Mouse (Mus musculus): ENCODE measurements around the gene 1700012B07Rik. TPM values are rescaled to one million over a fixed set of nuclear protein-coding genes. Genes with fewer than 3 reads are reported as not detected.

1700012B07Rik gene
- polyA plus RNA-seq, 1 experiment from 2014 or later = not detected

- H3K36me3 ChIP-seq (replicated peaks; ENCODE audit: control insufficient read depth, insufficient read depth) = no peaks in the 10 kb centered on the region
- H3K9ac ChIP-seq = no peak overlapping the region
- DNase-seq (ENCODE audit: low spot score) (no peak), ATAC-seq (ENCODE audit: low FRiP score) (no peak)
- no peak overlapping the region for H3K4me3 ChIP-seq (replicated peaks; ENCODE audit: low read length)
- H3K9me3 ChIP-seq (ENCODE audit: control insufficient read depth, low read length) = no peaks in the 10 kb centered on the region
- H3K27me3 ChIP-seq (ENCODE audit: control insufficient read depth, insufficient read depth, low read length) = no peaks in the 10 kb centered on the region
- WGBS = 91% methylated on average over 8 of the region's 8 CpGs
- H3K27ac ChIP-seq = no peak overlapping the region
- no peak overlapping the region for H3K4me2 ChIP-seq (replicated peaks)
- no peaks in the 10 kb centered on the region for H3K4me1 ChIP-seq (replicated peaks; ENCODE audit: control insufficient read depth, insufficient read depth, low read length)
These were observed 37.6 kb downstream of the 1700012B07Rik start for GRCm38 (mm10) chr11:109790221-109790620.

GRCm38 (mm10) chr11:109785392-109785791 is 42.5 kb downstream of the 1700012B07Rik start:
- H3K27ac ChIP-seq = no peak overlapping the region
- no peak for DNase-seq (ENCODE audit: low spot score)
- no peak for ATAC-seq (ENCODE audit: low FRiP score)
- no peaks in the 10 kb centered on the region for H3K9me3 ChIP-seq (ENCODE audit: control insufficient read depth, low read length)
- H3K36me3 ChIP-seq (replicated peaks; ENCODE audit: control insufficient read depth, insufficient read depth) = no peaks in the 10 kb centered on the region
- no peaks in the 10 kb centered on the region for H3K4me1 ChIP-seq (replicated peaks; ENCODE audit: control insufficient read depth, insufficient read depth, low read length)
- H3K9ac ChIP-seq = no peak overlapping the region
- H3K4me3 ChIP-seq (replicated peaks; ENCODE audit: low read length) = no peak overlapping the region
- no peak overlapping the region for H3K4me2 ChIP-seq (replicated peaks)
- no peaks in the 10 kb centered on the region for H3K27me3 ChIP-seq (ENCODE audit: control insufficient read depth, insufficient read depth, low read length)
- 80% methylated on average over 5 of the region's 5 CpGs for WGBS

GRCm38 (mm10) chr11:109771381-109771780 is 56.5 kb downstream of the 1700012B07Rik start:
- no peak overlapping the region for H3K9ac ChIP-seq
- DNase-seq (ENCODE audit: low spot score) (no peak), ATAC-seq (ENCODE audit: low FRiP score) (no peak)
- H3K27me3 ChIP-seq (ENCODE audit: control insufficient read depth, insufficient read depth, low read length) = no peaks in the 10 kb centered on the region
- no peaks in the 10 kb centered on the region for H3K9me3 ChIP-seq (ENCODE audit: control insufficient read depth, low read length)
- H3K27ac ChIP-seq = no peak overlapping the region
- no peak overlapping the region for H3K4me2 ChIP-seq (replicated peaks)
- H3K4me3 ChIP-seq (replicated peaks; ENCODE audit: low read length) = no peak overlapping the region
- 80% methylated on average over 1 of the region's 1 CpGs for WGBS
- no peaks in the 10 kb centered on the region for H3K36me3 ChIP-seq (replicated peaks; ENCODE audit: control insufficient read depth, insufficient read depth)
- H3K4me1 ChIP-seq (replicated peaks; ENCODE audit: control insufficient read depth, insufficient read depth, low read length) = no peaks in the 10 kb centered on the region

GRCm38 (mm10) chr11:109770185-109770584 is 57.7 kb downstream of the 1700012B07Rik start:
- Histone ChIP-seq H3K4me1 (replicated peaks; ENCODE audit: control insufficient read depth, insufficient read depth, low read length) (no peaks in the 10 kb centered on the region), H3K4me2 (replicated peaks) (no peak overlapping the region), H3K27ac (no peak overlapping the region), H3K4me3 (replicated peaks; ENCODE audit: low read length) (no peak overlapping the region), H3K9ac (no peak overlapping the region), H3K36me3 (replicated peaks; ENCODE audit: control insufficient read depth, insufficient read depth) (no peaks in the 10 kb centered on the region), H3K27me3 (ENCODE audit: control insufficient read depth, insufficient read depth, low read length) (no peaks in the 10 kb centered on the region), H3K9me3 (ENCODE audit: control insufficient read depth, low read length) (no peaks in the 10 kb centered on the region)
- ATAC-seq (ENCODE audit: low FRiP score) (no peak), DNase-seq (ENCODE audit: low spot score) (no peak)
- 77% methylated on average over 14 of the region's 14 CpGs for WGBS

GRCm38 (mm10) chr11:109769091-109769490 is 58.8 kb downstream of the 1700012B07Rik start:
- WGBS = 76% methylated on average over 5 of the region's 5 CpGs
- Histone ChIP-seq H3K4me2 (replicated peaks) (no peak overlapping the region), H3K9ac (no peak overlapping the region), H3K9me3 (ENCODE audit: control insufficient read depth, low read length) (no peaks in the 10 kb centered on the region), H3K4me3 (replicated peaks; ENCODE audit: low read length) (no peak overlapping the region), H3K4me1 (replicated peaks; ENCODE audit: control insufficient read depth, insufficient read depth, low read length) (no peaks in the 10 kb centered on the region), H3K36me3 (replicated peaks; ENCODE audit: control insufficient read depth, insufficient read depth) (no peaks in the 10 kb centered on the region), H3K27me3 (ENCODE audit: control insufficient read depth, insufficient read depth, low read length) (no peaks in the 10 kb centered on the region), H3K27ac (no peak overlapping the region)
- DNase-seq (ENCODE audit: low spot score) = no peak
- no peak for ATAC-seq (ENCODE audit: low FRiP score)

GRCm38 (mm10) chr11:109760063-109760462 is 67.8 kb downstream of the 1700012B07Rik start:
- H3K9ac ChIP-seq = no peak overlapping the region
- WGBS = 89% methylated on average over 7 of the region's 7 CpGs
- ATAC-seq (ENCODE audit: low FRiP score) (no peak), DNase-seq (ENCODE audit: low spot score) (no peak)
- no peak overlapping the region for H3K27ac ChIP-seq
- H3K4me3 ChIP-seq (replicated peaks; ENCODE audit: low read length) = no peak overlapping the region
- H3K4me2 ChIP-seq (replicated peaks) = no peak overlapping the region
- no peaks in the 10 kb centered on the region for H3K9me3 ChIP-seq (ENCODE audit: control insufficient read depth, low read length)
- H3K4me1 ChIP-seq (replicated peaks; ENCODE audit: control insufficient read depth, insufficient read depth, low read length) = no peaks in the 10 kb centered on the region
- H3K27me3 ChIP-seq (ENCODE audit: control insufficient read depth, insufficient read depth, low read length) = no peaks in the 10 kb centered on the region
- no peaks in the 10 kb centered on the region for H3K36me3 ChIP-seq (replicated peaks; ENCODE audit: control insufficient read depth, insufficient read depth)

- DNase-seq (ENCODE audit: low spot score) = no peak
- H3K9me3 ChIP-seq (ENCODE audit: control insufficient read depth, low read length) = no peaks in the 10 kb centered on the region
- H3K36me3 ChIP-seq (replicated peaks; ENCODE audit: control insufficient read depth, insufficient read depth) = no peaks in the 10 kb centered on the region
- H3K9ac ChIP-seq = no peak overlapping the region
- H3K4me2 ChIP-seq (replicated peaks) = no peak overlapping the region
- H3K27ac ChIP-seq = no peak overlapping the region
- WGBS = 96% methylated on average over 2 of the region's 2 CpGs
- no peaks in the 10 kb centered on the region for H3K4me1 ChIP-seq (replicated peaks; ENCODE audit: control insufficient read depth, insufficient read depth, low read length)
- no peaks in the 10 kb centered on the region for H3K27me3 ChIP-seq (ENCODE audit: control insufficient read depth, insufficient read depth, low read length)
- no peak overlapping the region for H3K4me3 ChIP-seq (replicated peaks; ENCODE audit: low read length)
- ATAC-seq (ENCODE audit: low FRiP score) = no peak
These were observed 69.1 kb downstream of the 1700012B07Rik start for GRCm38 (mm10) chr11:109758616-109759215.

- 75% methylated on average over 7 of the region's 7 CpGs for WGBS
- no peaks in the 10 kb centered on the region for H3K4me1 ChIP-seq (replicated peaks; ENCODE audit: control insufficient read depth, insufficient read depth, low read length)
- H3K36me3 ChIP-seq (replicated peaks; ENCODE audit: control insufficient read depth, insufficient read depth) = no peaks in the 10 kb centered on the region
- no peaks in the 10 kb centered on the region for H3K27me3 ChIP-seq (ENCODE audit: control insufficient read depth, insufficient read depth, low read length)
- no peak overlapping the region for H3K27ac ChIP-seq
- no peak overlapping the region for H3K4me2 ChIP-seq (replicated peaks)
- ATAC-seq (ENCODE audit: low FRiP score) (no peak), DNase-seq (ENCODE audit: low spot score) (no peak)
- H3K4me3 ChIP-seq (replicated peaks; ENCODE audit: low read length) = no peak overlapping the region
- no peaks in the 10 kb centered on the region for H3K9me3 ChIP-seq (ENCODE audit: control insufficient read depth, low read length)
- H3K9ac ChIP-seq = no peak overlapping the region
These were observed 73.7 kb downstream of the 1700012B07Rik start for GRCm38 (mm10) chr11:109754105-109754602.

GRCm38 (mm10) chr11:109751636-109752603 is 75.9 kb downstream of the 1700012B07Rik start:
- DNase-seq (ENCODE audit: low spot score) = no peak
- Histone ChIP-seq H3K4me2 (replicated peaks) (no peak overlapping the region), H3K27ac (no peak overlapping the region), H3K4me3 (replicated peaks; ENCODE audit: low read length) (no peak overlapping the region), H3K9ac (no peak overlapping the region), H3K9me3 (ENCODE audit: control insufficient read depth, low read length) (no peaks in the 10 kb centered on the region), H3K4me1 (replicated peaks; ENCODE audit: control insufficient read depth, insufficient read depth, low read length) (no peaks in the 10 kb centered on the region), H3K27me3 (ENCODE audit: control insufficient read depth, insufficient read depth, low read length) (no peaks in the 10 kb centered on the region), H3K36me3 (replicated peaks; ENCODE audit: control insufficient read depth, insufficient read depth) (no peaks in the 10 kb centered on the region)
- 43% methylated on average over 12 of the region's 12 CpGs for WGBS
- no peak for ATAC-seq (ENCODE audit: low FRiP score)
